Mouse (Mus musculus) heart, adult 8-10 months (tissue): ENCODE data around the gene Gm11034. TPM values are rescaled to one million over a fixed set of nuclear protein-coding genes. Genes with fewer than 3 reads are reported as not detected.

ENCODE experiments used
- DNase-seq: peaks from one replicate; pipeline ENCODE4 v3.0.0; 2022; ENCODE audit warnings: low spot score
- total RNA-seq, 4 experiments: library from RNA; stranded (reverse); gene quantifications; 2 replicates each; pipeline ENCODE4 v1.2.4; 2022

The Gm11034 gene
- total RNA-seq = not detected

DNA sequence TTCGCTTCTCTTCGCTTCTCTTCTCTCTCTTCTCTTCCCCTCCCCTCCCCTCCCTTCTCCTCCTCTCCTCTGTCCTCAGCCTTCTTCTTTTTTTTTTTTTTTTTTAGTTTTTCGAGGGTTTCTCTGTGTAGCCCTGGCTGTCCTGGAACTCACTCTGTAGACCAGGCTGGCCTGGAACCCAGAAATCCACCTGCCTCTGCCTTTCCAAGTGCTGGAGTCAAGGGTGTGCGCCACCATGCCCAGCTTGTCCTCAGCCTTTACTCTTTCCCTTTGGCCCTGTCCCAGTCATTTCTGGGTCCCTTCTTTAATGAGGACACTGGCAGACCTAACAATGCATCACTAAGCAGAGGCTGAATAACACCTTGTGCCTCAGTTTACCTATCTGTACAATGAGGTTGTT lies at the start of gene Gm11034:
Gene Gm11034, minus strand, starts transcription at position 101 of the 400 bp plus-strand sequence.
- no peak for DNase-seq

DNA sequence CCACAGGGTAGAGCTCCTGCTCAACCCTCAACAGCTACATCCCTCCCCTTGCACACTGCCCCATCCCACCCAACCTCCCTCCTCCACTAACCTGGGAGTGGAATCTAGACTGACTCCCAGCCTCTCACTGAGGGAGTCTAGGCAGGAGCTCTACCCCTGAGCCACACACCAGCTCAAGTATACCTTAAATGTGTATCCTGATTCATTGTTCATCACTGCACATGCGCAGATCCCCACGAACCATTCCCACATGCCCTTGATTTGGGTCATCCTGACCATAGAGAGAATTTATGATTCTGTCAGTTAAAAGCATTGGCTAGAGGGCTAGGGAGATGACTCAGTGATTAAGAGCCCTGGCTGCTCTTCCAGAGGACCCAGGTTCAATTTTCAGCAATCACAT lies 49.3 kb upstream of the Gm11034 start:
- DNase-seq = no peak

DNA sequence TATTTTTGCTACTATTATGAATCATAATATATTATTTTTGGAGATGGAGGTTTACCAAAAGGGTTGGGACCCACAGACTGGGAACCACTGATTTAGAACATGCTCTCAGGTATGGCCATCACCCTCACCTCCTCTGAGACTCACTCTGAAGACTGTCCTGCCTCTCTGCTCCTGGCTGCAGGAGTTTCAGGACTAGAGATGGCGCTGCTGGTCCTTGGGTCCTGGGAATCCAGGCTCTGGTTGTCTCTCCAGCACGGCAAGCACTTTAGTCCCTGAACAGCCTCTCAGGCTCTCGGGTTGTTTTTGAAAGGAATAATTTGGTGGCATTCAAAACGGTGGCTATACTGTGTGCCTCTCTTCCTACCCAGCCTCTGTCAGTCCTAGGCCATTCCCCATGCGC lies 48.4 kb upstream of the Gm11034 start:
- no peak for DNase-seq

DNA sequence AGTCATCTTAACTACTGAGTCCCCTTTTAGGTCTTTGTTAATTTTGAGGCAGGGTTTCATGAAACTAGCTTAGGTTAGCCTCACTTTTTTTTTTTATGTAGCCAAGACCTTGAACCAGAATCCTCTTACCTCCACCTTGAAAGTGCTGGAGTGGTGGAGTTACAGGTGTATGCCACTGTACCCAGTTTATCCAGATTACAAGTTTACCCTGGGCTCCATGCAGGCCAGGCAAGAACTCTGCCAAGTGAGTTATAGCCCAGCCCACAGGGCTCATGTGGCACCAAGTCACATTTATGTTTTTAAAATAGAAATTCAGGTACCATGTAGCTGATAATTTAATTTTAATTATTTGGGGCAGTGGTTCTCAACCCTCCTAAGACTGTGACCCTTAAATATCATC lies 48.0 kb upstream of the Gm11034 start:
- no peak for DNase-seq

DNA sequence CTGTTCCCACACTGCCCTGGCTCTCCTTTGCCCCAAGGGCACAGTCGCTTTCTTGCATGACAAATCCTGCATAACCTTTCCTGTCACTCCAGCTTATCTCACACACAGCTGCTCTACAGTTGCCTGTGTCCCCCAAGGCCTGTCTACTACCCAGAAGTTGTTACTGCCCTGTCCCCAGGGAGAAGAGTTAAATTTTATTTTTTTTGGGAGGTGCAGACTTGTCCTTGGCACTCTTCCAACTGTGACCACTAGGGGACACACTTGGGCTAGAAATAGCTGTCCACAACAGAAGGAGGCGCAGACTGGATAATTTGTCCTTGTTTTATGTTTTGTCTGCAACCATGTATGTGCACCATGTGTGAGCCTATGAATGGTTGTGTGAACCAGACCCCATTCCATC lies 47.6 kb upstream of the Gm11034 start:
- peak; percentile 84 for DNase-seq

DNA sequence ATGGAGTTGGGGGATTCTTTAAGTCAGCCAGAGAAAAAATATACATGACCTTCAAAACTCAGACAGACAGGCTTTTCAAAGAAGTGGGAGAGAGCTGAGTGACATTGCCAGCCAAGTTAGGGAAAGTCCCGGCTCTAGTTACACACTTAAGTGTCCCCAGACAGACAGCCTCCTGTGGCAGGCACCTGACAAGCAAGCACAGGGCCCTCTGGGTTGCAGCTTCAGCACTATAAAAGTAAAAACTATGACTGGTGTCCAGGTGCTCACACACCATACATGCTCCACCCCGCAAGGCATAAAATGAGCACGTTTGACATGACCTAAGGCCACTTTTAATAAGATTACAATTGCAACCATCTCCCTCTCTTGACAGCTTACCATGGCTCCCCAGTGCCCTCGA lies 47.1 kb upstream of the Gm11034 start:
- no peak for DNase-seq

GRCm38 (mm10) chr8:72259862-72260261 lies 46.4 kb upstream of the Gm11034 start:
- DNase-seq = no peak

- DNase-seq = no peak
These were observed 44.4 kb upstream of the Gm11034 start for GRCm38 (mm10) chr8:72257902-72258238.

GRCm38 (mm10) chr8:72257171-72257901 lies 43.9 kb upstream of the Gm11034 start:
- no peak for DNase-seq

DNA sequence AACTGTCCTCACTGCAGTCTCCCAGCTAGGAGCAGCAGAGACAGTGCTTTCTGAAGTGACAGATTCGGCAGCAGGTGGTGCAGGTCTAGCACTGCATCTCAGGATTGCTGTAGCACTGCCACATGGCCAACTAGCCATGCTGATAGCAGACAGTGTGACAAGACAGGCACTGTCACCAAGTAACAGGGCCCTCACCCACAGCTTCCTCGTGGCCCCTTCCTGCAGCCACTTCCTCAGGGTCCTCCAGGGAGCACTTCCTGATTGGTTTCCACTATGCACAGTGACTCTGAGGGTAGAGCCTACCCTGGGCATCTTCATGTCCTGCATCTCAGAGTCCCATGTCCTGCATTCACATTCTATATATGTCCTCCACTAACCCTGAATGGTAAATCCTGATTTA lies 31.2 kb upstream of the Gm11034 start:
- DNase-seq = no peak

DNA sequence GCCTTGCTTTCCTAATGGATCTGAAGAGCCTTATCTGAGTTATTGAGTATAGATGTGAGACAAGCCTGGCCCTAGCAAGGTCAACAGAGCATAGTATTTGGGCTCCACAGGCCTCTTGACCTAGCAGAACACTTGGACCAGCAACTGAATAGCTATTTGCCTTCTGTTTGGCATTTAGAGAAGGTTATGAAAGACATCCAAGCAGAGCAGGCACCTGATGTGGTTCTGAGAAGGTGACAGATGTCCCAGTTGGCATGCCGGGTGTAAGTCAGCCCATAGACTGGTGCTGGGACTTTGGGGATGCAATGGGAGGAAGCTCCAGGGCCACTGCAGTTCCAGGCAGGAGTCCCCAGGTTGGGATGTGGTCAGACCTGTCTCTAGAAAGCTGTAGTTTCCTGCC lies 28.8 kb upstream of the Gm11034 start:
- DNase-seq = no peak

GRCm38 (mm10) chr8:72240951-72241350 lies 27.5 kb upstream of the Gm11034 start:
- DNase-seq = no peak

DNA sequence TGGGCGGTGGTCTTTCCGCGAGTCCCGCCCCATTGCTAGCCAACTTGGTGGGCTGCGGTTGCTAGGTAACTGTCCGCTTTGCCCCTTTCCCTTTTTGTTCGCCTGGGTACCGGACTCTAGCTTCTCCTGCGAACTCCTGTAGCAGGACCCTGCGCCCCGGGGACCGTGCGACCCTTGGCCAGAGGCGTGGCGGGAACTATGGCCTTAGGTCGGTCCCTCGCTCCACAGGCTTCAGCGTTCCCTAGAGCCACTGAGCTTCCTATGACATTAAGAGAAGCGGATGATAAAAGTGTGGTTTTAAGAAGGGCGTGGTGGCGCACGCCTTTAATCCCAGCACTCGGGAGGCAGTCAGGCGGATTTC lies 26.9 kb upstream of the Gm11034 start:
- no peak for DNase-seq

GRCm38 (mm10) chr8:72239499-72240402 lies 26.3 kb upstream of the Gm11034 start, which contains the start of gene Ap1m1:
Gene Ap1m1 (plus strand): TSS chr8:72240018.
- peak; percentile 98 for DNase-seq

GRCm38 (mm10) chr8:72222656-72223055 lies 9.2 kb upstream of the Gm11034 start:
- DNase-seq = no peak

DNA sequence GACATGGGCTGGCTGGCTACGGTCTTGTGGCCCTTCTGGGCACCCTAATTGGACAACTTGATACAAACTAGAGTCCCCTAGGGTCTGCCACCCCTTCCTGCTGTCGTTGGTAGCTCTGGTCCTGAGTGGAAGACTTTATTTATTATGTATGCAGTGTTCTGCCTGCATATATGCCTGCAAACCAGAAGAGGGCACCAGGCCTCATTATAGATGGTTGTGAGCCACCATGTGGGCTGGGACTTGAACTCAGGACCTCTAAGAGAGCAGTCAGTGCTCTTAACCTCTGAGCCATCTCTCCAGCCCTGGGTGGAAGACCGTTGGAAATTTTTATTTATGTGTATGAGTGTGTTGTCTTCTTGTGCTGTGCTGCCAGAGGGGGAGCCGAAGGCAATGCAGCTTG lies 7.3 kb upstream of the Gm11034 start:
- no peak for DNase-seq

DNA sequence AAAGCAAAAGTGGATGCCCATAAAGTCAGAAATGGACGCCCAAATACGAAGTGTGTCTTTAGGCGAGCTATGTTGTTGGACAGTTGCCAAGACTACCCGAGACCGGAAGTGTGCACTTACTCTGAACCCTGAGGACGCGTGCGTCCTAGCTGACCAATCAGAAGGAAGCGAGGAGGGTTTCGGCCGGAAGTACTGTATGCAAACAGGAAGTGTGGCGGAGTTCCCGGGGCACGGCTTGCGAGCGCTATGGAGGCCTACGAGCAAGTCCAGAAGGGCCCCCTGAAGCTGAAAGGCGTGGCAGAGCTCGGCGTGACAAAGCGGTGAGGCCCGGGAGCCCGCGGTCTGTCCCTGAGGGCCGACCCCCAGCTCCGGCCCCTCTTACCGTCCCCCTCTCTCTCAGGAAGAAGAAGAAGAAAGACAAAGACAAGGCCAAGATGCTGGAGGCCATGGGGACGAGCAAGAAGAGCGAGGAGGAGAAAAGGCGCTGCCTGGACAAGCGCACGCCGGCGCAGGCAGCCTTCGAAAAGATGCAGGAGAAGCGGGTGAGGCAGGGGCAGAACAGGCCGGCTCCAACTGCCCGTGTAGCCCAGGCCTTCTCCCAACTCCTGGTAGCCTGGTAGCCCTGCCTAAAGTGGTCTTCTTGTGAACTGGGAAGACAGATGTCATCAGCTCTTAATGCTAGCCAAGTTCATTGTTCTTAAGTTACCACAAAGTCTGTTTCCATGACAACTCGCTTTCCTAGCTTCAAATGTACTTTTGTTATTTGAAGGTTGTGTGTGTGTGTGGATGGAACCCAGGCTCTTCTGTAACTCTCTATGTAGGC lies 6.3 kb upstream of the Gm11034 start, which contains the start of gene Fam32a:
Gene Fam32a, plus strand, starts transcription at position 190 of the 823 bp plus-strand sequence.
- DNase-seq = peak; percentile 93

- DNase-seq = no peak
These were observed 5.5 kb upstream of the Gm11034 start for GRCm38 (mm10) chr8:72218781-72219540.

DNA sequence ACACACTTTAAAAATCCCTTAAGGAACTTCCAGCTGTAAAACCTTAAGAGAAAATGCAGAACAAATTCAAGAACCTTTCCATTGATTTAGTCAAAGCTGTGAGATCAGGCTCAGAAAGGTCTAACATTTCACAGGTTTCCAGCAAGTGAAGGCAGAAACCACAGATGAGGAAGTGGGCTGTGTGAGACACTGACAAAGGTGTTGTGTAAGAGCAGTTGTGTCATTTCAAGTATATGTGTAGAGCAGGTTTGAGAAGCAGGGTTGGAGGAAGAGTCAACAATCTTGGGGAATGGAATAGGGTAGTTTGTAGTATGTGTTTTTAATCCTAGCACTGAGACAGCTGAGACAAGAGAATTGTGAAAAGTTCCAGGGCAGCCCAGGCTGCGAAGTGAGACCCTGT lies 2.4 kb upstream of the Gm11034 start:
- no peak for DNase-seq

DNA sequence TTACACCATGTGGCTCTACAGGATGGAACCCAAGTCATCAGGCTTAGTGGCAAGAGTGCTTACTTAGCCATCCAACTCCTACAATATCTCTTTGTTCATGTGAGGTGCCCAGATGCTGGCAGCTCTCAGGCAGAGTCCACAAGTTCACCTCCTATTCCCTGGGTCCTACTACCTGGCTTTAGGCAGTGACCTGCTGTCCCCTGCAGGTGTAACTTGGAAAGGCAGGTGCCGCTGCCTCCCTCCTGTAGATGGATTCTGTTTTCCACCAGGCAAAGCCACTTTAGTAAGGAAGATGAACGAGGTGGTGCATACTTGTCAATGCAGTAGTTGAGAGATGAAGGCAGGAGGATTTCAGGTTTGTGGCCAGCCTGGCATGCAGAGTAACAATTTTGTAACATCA lies 1.6 kb upstream of the Gm11034 start:
- DNase-seq = no peak

GRCm38 (mm10) chr8:72212751-72213150 lies 685 bp downstream of the Gm11034 start, which contains the start of gene Cib3:
Gene Cib3 (minus strand): TSS chr8:72212837.
- no peak for DNase-seq
